Mouse (Mus musculus): ENCODE results near the gene Rrbp1.

DNA sequence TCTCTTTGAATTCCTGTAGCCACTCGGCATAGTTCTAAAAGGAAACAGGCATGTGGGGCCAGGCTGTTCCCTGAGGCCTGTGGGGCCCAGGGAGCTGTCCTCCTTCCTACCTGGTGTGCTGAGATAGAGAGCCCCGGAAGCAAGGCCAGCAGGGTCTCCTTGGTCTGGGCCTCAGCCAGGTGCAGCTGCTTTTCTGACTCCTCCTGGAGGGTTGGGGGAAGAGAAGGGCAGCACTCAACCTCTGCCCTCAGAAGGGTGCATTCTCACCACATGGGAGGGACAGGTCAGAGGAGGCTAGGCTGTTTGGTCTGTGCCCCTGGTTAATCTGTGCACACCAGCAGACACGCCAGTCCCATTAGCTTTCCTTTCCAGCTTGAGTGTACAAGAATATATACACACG lies 56.1 kb downstream of the Rrbp1 start:
- TF ChIP-seq CTCF (IDR thresholded peaks at IDR 0.05; ENCODE audit: low read depth) (no peak), EP300 (IDR thresholded peaks at IDR 0.05; ENCODE audit: low read depth) (no peak)
